Mouse (Mus musculus) macrophage (primary cell): ENCODE results near the gene Slc23a2. TPM values are rescaled to one million over a fixed set of nuclear protein-coding genes. Genes with fewer than 3 reads are reported as not detected.
A peak's percentile ranks its signal among the peaks of the same experiment; 100 is the strongest.

Experiments used
- H3K27ac ChIP-seq: fragments of 350-480 bp; formaldehyde crosslinking; 2 replicates; pipeline ENCODE4 v1.9.0; 2021
- H3K36me3 ChIP-seq: fragments of 350-480 bp; formaldehyde crosslinking; 2 replicates; pipeline ENCODE4 v1.9.0; 2021; ENCODE audit errors: inconsistent target
- H3K4me3 ChIP-seq: fragments of 350-480 bp; formaldehyde crosslinking; 2 replicates; pipeline ENCODE4 v1.9.0; 2021; ENCODE audit errors: inconsistent target
- H3K79me2 ChIP-seq: fragments of 350-480 bp; formaldehyde crosslinking; 2 replicates; pipeline ENCODE4 v1.9.0; 2021; ENCODE audit errors: inconsistent target
- WGBS: methylation state at CpG from one replicate; pipeline ENCODE4 v1.1.7; 2026; ENCODE audit warnings: inconsistent platforms; ENCODE audit not compliant: missing documents; 5-methylcytosine and 5-hydroxymethylcytosine counted together
- polyA plus RNA-seq: library from polyadenylated mRNA; stranded (reverse); fragments of 250-400 nt; gene quantifications from 3 replicates; pipeline ENCODE4 v1.2.4, GENCODE M21; 2018; ENCODE audit warnings: inconsistent platforms

The Slc23a2 gene
- polyA plus RNA-seq, 1 experiment from 2014 or later, result 42.4 TPM

DNA sequence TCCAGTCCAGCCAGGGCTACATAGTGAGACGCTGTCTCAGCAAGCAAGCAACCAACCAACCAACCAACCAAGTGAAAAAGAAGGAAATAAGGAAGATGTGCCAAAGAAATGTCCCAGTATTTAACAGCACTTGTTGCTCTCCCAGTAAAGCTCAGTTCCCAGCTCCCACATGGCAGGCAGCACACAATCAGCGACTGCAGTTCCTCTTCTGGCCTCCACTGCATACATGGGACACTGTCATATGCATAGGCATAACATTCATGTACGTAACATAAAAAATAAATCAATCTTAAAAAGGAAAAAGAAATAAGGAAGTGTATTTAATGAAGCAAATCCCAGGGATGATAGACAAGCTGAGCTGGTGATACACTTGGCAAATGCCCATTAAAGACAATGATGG lies 23.9 kb downstream of the Slc23a2 start:
- H3K4me3 ChIP-seq, result no peak overlapping the region
- H3K79me2 ChIP-seq, result peaks cover 100% of the 10 kb centered on the region
- WGBS, result 46% methylated on average over 2 of the region's 3 CpGs
- H3K27ac ChIP-seq, result no peak overlapping the region
- no peaks in the 10 kb centered on the region for H3K36me3 ChIP-seq

DNA sequence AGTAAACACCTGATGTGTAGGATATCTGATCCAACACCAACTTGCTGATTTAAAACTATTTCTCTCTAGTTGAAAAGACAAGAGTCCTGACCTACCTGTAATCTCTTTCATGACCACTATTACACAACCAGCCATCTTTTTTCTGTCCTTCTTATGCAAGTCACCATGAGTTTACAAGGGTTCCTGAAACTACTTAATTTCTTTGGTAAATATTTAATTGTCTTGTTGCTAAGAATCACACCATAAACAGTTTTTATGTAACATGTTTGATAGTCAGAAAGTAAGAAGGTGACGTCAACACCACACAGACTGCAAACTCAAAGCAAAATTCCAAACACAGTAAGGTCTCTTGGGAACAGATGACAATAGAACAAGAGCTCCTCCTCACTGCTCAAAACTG lies 26.3 kb downstream of the Slc23a2 start:
- H3K79me2 ChIP-seq, result peaks cover 99% of the 10 kb centered on the region
- WGBS, result 91% methylated on average over 1 of the region's 1 CpGs
- no peak overlapping the region for H3K4me3 ChIP-seq
- H3K27ac ChIP-seq, result no peak overlapping the region
- H3K36me3 ChIP-seq, result no peaks in the 10 kb centered on the region

GRCm38 (mm10) chr2:132115936-132116335 lies 29.0 kb downstream of the Slc23a2 start:
- Histone ChIP-seq H3K27ac (0 out of 2 replicates have a peak overlapping the region, but pooled peaks have one; percentile 92), H3K79me2 (peaks cover 99% of the 10 kb centered on the region), H3K4me3 (no peak overlapping the region), H3K36me3 (no peaks in the 10 kb centered on the region)
- WGBS, result 96% methylated on average over 5 of the region's 5 CpGs

DNA sequence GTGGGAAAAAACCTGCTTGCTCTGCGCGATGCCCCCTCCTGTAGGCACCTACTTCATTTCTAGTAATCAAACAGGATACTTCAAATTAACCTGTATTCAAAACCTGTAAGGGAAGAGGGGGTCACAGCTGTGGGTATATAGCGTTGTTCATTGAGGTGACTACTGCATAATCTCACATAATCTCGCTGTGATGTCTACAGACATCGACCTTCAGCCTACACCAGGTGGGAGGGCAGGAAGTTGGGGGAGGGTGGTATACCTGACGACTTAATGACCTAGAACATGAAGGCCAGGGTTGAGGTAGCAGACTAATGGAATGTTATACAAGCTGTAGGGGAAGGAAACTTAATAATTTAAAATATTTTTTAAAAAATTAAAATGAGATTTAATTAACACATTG lies 29.6 kb downstream of the Slc23a2 start:
- Histone ChIP-seq H3K36me3 (no peaks in the 10 kb centered on the region), H3K79me2 (peaks cover 99% of the 10 kb centered on the region), H3K4me3 (no peak overlapping the region), H3K27ac (peak overlapping the region; percentile 92)
- 89% methylated on average over 6 of the region's 6 CpGs for WGBS

DNA sequence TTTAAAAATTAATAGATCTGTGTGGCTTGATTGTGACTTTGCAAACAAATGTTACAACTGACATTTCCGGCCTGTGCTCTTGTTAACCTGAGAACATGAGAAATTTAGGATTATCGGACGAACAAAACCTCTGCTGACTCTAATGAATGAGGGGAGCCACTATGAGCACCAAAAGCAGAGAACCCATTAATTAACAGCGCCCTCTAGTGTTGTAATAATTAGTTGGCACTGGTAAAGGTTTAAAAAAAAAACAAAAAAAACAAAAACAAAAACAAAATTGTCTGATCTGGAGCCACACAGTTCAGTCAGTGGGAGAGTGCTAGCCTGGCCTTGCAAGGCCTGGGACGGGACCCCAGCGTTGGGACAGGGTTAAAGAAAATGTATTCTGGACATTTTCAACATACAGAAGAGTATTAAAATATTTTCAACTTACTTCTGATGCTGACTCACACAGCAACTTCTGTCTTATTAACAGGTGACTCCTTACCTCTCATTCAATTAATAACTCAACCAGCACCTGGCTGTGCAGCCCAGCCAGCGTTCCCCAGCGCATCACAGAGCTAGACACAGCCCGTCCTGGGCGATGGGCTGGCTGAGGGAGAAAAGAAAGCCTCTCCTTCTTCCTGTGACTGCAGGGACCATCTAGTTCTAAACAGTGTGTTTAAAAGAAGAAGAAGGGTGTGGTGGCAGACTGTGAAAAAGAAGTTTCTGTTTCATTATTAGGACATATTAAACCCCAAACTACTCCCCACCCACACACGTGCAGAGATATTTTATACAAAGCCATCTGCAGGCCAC lies 30.7 kb downstream of the Slc23a2 start:
- H3K4me3 ChIP-seq, result peak overlapping the region; percentile 19
- H3K27ac ChIP-seq, result peak overlapping the region; percentile 92
- peaks cover 99% of the 10 kb centered on the region for H3K79me2 ChIP-seq
- 22% methylated on average over 11 of the region's 11 CpGs for WGBS
- no peaks in the 10 kb centered on the region for H3K36me3 ChIP-seq

DNA sequence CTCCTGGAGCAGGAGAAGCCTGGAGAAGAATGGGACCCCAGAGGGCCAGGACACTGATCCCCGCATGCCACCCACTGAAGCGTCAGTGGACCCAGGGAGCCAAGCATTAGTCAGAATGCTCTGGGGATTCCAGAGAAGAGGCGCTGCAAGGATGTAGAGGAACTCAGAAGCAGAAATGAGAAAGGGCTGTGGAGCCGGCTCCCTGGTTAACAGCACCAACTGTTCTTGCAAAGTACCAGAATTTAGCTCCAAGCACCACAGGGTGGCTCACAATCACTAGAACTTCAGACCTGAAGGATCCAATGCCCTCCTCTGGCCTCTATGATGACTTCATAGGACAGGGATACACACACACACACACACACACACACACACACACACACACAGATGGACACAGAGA lies 32.6 kb downstream of the Slc23a2 start:
- WGBS, result 60% methylated on average over 4 of the region's 4 CpGs
- Histone ChIP-seq H3K4me3 (no peak overlapping the region), H3K79me2 (peaks cover 99% of the 10 kb centered on the region), H3K36me3 (peaks cover 6% of the 10 kb centered on the region; the same call in 1 of the 2 replicates), H3K27ac (peak overlapping the region; percentile 92)

DNA sequence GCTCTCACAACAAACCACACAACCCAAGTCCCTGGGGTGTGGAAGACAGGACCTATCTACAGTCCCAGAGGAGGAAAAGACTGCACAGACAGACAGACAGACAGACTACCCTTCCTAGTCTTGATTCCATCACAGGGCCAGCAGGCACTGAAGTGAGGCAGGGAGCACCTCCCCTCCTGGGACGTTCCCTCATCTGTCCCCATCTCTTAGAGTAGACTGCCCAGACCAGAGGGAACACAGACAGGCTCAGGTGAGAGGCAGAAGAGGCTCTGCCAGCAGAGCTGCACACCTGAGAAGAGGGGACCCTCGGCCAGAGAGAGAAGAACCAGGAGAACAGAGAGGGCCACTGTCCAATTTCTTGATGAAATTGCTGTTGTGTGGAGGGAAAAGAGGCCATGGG lies 33.0 kb downstream of the Slc23a2 start:
- Histone ChIP-seq H3K79me2 (peaks cover 99% of the 10 kb centered on the region), H3K36me3 (peaks cover 6% of the 10 kb centered on the region; the same call in 1 of the 2 replicates), H3K4me3 (no peak overlapping the region), H3K27ac (peak overlapping the region; percentile 92)
- 86% methylated on average over 1 of the region's 2 CpGs for WGBS

- 6% methylated on average over 9 of the region's 9 CpGs for WGBS
- Histone ChIP-seq H3K36me3 (peaks cover 6% of the 10 kb centered on the region; the same call in 1 of the 2 replicates), H3K79me2 (peaks cover 99% of the 10 kb centered on the region), H3K27ac (peak overlapping the region; percentile 92), H3K4me3 (no peak overlapping the region; the same call in 1 of the 2 replicates)
Measured at GRCm38 (mm10) chr2:132111266-132111665, 33.6 kb downstream of the Slc23a2 start.

GRCm38 (mm10) chr2:132110702-132111101 lies 34.2 kb downstream of the Slc23a2 start:
- Histone ChIP-seq H3K4me3 (no peak overlapping the region), H3K27ac (peak overlapping the region; percentile 92), H3K79me2 (peaks cover 99% of the 10 kb centered on the region), H3K36me3 (peaks cover 6% of the 10 kb centered on the region; the same call in 1 of the 2 replicates)
- WGBS, result 13% methylated on average over 2 of the region's 3 CpGs

DNA sequence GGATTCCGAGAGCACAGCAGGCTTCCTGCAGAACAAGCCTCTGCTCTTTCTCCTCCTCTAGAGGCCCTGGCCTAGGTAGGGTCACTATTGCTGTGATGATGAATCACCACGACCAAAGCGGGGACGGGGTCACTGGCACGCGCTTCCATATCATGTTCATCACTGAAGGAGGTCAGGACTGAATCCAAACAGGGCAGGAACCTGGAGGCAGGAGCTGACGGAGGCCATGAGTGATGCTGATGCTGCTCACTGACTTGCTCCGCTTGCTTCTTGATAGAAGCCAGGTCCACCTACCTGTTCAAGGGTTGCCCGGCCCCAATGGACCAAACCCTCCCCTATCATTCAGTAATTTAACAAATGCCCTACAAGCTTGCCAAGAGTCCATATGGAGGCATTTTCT lies 35.9 kb downstream of the Slc23a2 start:
- H3K79me2 ChIP-seq, result peaks cover 100% of the 10 kb centered on the region
- H3K4me3 ChIP-seq, result no peak overlapping the region
- peak overlapping the region; percentile 92 for H3K27ac ChIP-seq
- WGBS, result 89% methylated on average over 9 of the region's 9 CpGs
- H3K36me3 ChIP-seq, result peaks cover 6% of the 10 kb centered on the region; the same call in 1 of the 2 replicates

DNA sequence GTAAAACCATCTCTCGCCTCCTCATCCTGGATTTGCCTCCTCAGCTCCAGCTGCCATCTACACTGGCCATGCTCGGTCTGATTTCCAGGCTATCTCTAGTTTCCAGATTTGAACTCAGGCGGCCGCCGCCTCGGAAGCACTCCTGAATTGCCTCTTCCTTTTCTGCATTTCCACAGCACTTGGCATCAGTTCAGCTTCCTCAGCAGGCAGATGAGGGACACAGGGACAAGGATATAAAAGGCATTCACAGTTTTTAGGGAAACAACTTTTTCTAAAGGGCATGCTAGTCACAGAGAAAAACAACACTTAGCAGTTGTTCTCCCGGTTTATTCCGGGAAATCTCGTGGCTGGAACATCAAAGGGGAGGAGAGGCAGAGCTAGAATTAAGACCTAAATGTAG lies 37.3 kb downstream of the Slc23a2 start:
- 94% methylated on average over 5 of the region's 9 CpGs for WGBS
- peak overlapping the region; percentile 54 for H3K27ac ChIP-seq
- H3K4me3 ChIP-seq, result no peak overlapping the region
- H3K79me2 ChIP-seq, result peaks cover 98% of the 10 kb centered on the region
- H3K36me3 ChIP-seq, result peaks cover 6% of the 10 kb centered on the region; the same call in 1 of the 2 replicates

GRCm38 (mm10) chr2:132106069-132106468 lies 38.8 kb downstream of the Slc23a2 start:
- H3K4me3 ChIP-seq, result no peak overlapping the region
- peak overlapping the region; percentile 54; the same call in 1 of the 2 replicates for H3K27ac ChIP-seq
- peaks cover 98% of the 10 kb centered on the region for H3K79me2 ChIP-seq
- H3K36me3 ChIP-seq, result peaks cover 6% of the 10 kb centered on the region; the same call in 1 of the 2 replicates
- 91% methylated on average over 5 of the region's 5 CpGs for WGBS

DNA sequence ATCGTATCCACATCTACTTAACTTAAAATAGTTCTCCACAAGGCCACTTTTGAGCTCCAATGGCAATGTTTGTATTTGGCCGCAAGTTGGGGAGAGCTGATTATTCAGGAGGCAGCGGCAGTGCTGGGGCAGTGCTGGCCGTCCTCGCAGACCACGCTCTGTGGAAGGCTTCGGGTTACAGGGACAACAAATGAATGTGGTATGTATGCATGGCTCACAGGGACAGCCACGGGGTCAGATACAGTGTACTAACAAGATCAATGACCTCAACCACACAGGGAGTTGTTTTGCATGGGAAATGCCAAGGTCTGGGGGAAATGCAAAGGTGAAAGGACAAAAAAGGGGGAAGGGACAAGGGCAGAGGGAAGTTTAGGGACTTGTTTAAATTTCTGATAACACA lies 41.6 kb downstream of the Slc23a2 start:
- Histone ChIP-seq H3K4me3 (peak overlapping the region; percentile 17; the same call in 1 of the 2 replicates), H3K79me2 (peaks cover 98% of the 10 kb centered on the region), H3K36me3 (peaks cover 10% of the 10 kb centered on the region), H3K27ac (peak overlapping the region; percentile 100)
- WGBS, result 4% methylated on average over 8 of the region's 8 CpGs

DNA sequence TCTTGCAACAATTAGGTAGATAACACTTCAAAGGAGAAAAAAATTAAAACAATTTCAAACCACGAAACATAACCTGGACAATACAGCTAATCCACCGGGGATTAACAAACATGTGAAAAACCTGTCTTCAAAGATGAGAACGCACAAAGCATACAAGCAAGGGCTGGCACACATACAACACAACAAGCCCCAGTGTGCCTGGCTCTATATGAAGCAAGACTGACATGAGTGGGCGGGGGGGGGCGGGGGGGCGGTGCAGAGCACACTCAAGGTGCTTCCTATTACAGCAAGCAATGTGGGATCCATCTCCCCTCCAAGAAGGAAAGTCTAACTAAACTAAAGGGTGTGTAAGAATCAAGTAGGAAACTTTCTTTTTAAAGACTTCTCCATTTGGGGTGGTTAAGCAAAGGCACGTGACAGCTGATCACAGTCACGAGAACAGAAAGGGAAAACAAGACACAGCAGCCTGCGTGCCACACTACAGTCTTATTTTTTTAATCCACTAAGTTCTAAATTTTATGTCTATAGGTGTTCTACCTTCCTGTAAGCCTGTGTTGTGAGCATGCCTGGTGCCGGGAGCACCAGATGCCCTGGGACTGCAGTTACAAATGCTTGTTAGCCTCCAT lies 42.3 kb downstream of the Slc23a2 start:
- peaks cover 4% of the 10 kb centered on the region; the same call in 1 of the 2 replicates for H3K36me3 ChIP-seq
- WGBS, result 4% methylated on average over 10 of the region's 10 CpGs
- H3K27ac ChIP-seq, result peak overlapping the region; percentile 100
- peaks cover 98% of the 10 kb centered on the region for H3K79me2 ChIP-seq
- H3K4me3 ChIP-seq, result peak overlapping the region; percentile 17; the same call in 1 of the 2 replicates
